Comparison of ENCODE assay signal across 7 mouse cellular contexts in the genomic region with DNA sequence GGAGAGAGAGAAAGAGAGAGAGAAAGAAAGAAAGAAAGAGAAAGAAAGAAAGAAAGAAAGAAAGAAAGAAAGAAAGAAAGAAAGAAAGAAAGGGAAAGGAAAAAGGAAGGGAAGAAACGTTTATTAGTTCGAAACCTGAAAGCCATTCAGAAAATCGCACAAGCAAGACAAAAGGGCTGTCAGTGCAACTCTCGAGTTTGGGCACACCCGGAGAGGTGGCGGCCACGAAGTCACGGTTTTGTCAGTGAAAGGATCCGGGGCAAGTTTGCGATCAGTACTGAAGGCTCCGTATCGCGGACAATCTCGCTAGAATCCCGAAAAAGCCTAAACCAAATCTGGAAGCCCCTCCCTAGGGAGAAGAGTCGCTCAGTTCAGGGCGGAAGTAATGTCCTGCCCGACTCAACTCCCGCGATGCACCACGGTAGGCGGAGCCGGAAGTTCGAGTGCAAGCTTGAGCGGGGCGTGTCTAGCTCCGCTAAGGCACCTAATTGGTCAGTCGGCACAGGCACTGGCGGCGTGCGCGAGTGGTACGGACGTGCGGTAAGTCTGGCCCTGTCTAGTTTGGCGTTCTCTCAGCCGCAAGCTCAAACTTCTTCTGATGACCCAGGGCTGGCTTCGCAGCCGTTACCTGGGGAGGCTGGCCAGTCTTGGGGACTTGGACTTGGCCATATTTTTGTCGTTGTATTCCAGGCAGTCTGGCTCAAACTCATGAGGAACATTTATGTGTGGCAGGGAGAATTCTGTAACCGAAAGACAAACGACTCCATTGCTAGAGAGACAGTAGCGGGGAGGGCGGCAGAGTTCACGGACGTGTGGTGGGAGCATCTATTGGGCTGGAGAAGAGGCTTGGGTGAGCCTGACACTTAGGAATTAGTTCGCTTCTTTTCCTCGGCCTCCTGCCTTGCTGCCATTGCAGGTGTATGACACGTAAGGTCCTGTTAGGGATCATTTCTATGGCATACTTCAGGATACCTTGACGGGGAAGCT. TPM values are rescaled to one million over a fixed set of nuclear protein-coding genes. Genes with fewer than 3 reads are reported as not detected.
DNase-seq lines count a peak whose midpoint lies in the region; ATAC-seq lines count a peak whose summit lies in the region.

Gene Snupn, plus strand, starts transcription at position 465 of the 987 bp plus-strand sequence.

- peak; percentile 100 for ATAC-seq in embryonic facial prominence, embryonic 12.5 days (ENCODE audit: insufficient number of reproducible peaks, insufficient read depth, low FRiP score, low TSS enrichment)
- ATAC-seq in limb, embryonic 11.5 days (ENCODE audit: insufficient number of reproducible peaks, low FRiP score, low TSS enrichment, low read depth), result peak; percentile 100
- ATAC-seq in midbrain, embryonic 14.5 days (ENCODE audit: low FRiP score, low TSS enrichment), result peak; percentile 100

- no peaks in the 10 kb centered on the region for H3K36me3 ChIP-seq in embryonic facial prominence, embryonic 12.5 days
- no peaks in the 10 kb centered on the region for H3K36me3 ChIP-seq in limb, embryonic 11.5 days (ENCODE audit: control insufficient read depth, insufficient read depth, low read length)
- H3K36me3 ChIP-seq in midbrain, embryonic 14.5 days (ENCODE audit: control insufficient read depth, insufficient read depth, low read length), result no peaks in the 10 kb centered on the region

- H3K9me3 ChIP-seq in embryonic facial prominence, embryonic 12.5 days, result no peaks in the 10 kb centered on the region
- no peaks in the 10 kb centered on the region for H3K9me3 ChIP-seq in limb, embryonic 11.5 days (ENCODE audit: control insufficient read depth, low read length)
- H3K9me3 ChIP-seq in midbrain, embryonic 14.5 days (ENCODE audit: control insufficient read depth, low read length), result no peaks in the 10 kb centered on the region

- H3K27ac ChIP-seq in embryonic facial prominence, embryonic 12.5 days, result peak within 1 kb of the TSS; percentile 84
- peak within 1 kb of the TSS; percentile 79 for H3K27ac ChIP-seq in limb, embryonic 11.5 days (replicated peaks; ENCODE audit: low read depth, low read length)
- H3K27ac ChIP-seq in midbrain, embryonic 14.5 days (replicated peaks; ENCODE audit: low read depth, low read length), result peak within 1 kb of the TSS; percentile 88

- H3K4me2 ChIP-seq in embryonic facial prominence, embryonic 12.5 days (replicated peaks), result peak within 1 kb of the TSS; percentile 85
- peak within 1 kb of the TSS; percentile 86 for H3K4me2 ChIP-seq in limb, embryonic 11.5 days (ENCODE audit: low read depth, severe bottlenecking)
- peak within 1 kb of the TSS; percentile 86 for H3K4me2 ChIP-seq in midbrain, embryonic 14.5 days (ENCODE audit: low read length)

- DNase-seq in adrenal gland, postnatal 25 days, result peak; percentile 96
- peak; percentile 100 for DNase-seq in heart, adult 11 months
- DNase-seq in kidney, adult 18-20 months, result peak; percentile 97
- DNase-seq in limb, embryonic 11.5 days (ENCODE audit: low spot score), result peak; percentile 98
- DNase-seq in midbrain, embryonic 14.5 days, result peak; percentile 99
- DNase-seq in spleen, adult 18-20 months, result peak; percentile 94

- H3K9ac ChIP-seq in embryonic facial prominence, embryonic 12.5 days, result peak within 1 kb of the TSS; percentile 77
- peak within 1 kb of the TSS; percentile 66 for H3K9ac ChIP-seq in limb, embryonic 11.5 days (ENCODE audit: low read length)
- H3K9ac ChIP-seq in midbrain, embryonic 14.5 days (replicated peaks; ENCODE audit: low read length), result peak within 1 kb of the TSS; percentile 74

- H3K4me1 ChIP-seq in embryonic facial prominence, embryonic 12.5 days, result peaks cover 11% of the 10 kb centered on the region
- H3K4me1 ChIP-seq in limb, embryonic 11.5 days (ENCODE audit: control insufficient read depth, insufficient read depth, low read length), result no peaks in the 10 kb centered on the region
- H3K4me1 ChIP-seq in midbrain, embryonic 14.5 days (ENCODE audit: control insufficient read depth, insufficient read depth, low read length), result peaks cover 12% of the 10 kb centered on the region; the same call in 1 of the 2 replicates

- WGBS in embryonic facial prominence, embryonic 12.5 days, result under 1% methylated on average over 50 of the region's 50 CpGs
- WGBS in limb, embryonic 11.5 days, result under 1% methylated on average over 50 of the region's 50 CpGs
- under 1% methylated on average over 50 of the region's 50 CpGs for WGBS in midbrain, embryonic 14.5 days

- H3K4me3 ChIP-seq in embryonic facial prominence, embryonic 12.5 days, result peak within 1 kb of the TSS; percentile 62
- peak within 1 kb of the TSS; percentile 57 for H3K4me3 ChIP-seq in limb, embryonic 11.5 days (ENCODE audit: low read depth, low read length)
- H3K4me3 ChIP-seq in midbrain, embryonic 14.5 days (replicated peaks; ENCODE audit: low read depth, low read length), result peak within 1 kb of the TSS; percentile 64

- H3K27me3 ChIP-seq in embryonic facial prominence, embryonic 12.5 days, result no peaks in the 10 kb centered on the region
- no peaks in the 10 kb centered on the region for H3K27me3 ChIP-seq in limb, embryonic 11.5 days (ENCODE audit: control insufficient read depth, insufficient read depth, low read length)
- no peaks in the 10 kb centered on the region for H3K27me3 ChIP-seq in midbrain, embryonic 14.5 days (ENCODE audit: control insufficient read depth, insufficient read depth, low read length)

RNA-seq across cellular contexts. Expression of gene Snupn, which starts in this region (rescaled TPM):
- 15.0 and 16.4 TPM in 2 replicates for total RNA-seq in adrenal gland, postnatal 25 days (2021)
- 27.3 and 29.1 TPM in 2 replicates for polyA plus RNA-seq in embryonic facial prominence, embryonic 12.5 days (2016; fragmentation: Nextera tagmentation; extraction: Ambion mirVana)
- 26.0 and 30.2 TPM in 2 replicates for polyA plus RNA-seq in limb, embryonic 11.5 days (2014; fragmentation: Nextera tagmentation; extraction: Ambion mirVana)
- 22.8 and 24.1 TPM in 2 replicates for polyA plus RNA-seq in midbrain, embryonic 14.5 days (2014; fragmentation: Nextera tagmentation; extraction: Ambion mirVana)

Comparison
In these comparisons a context has a peak if more than half of its experiments do, and no peak if none do; other contexts are left out.
1. Peak in every context shown above with its lines: DNase-seq, ATAC-seq, H3K4me3 ChIP-seq and H3K27ac ChIP-seq.